Mouse (Mus musculus): Measurements from ENCODE around the gene 2610042L04Rik. TPM values are rescaled to one million over a fixed set of nuclear protein-coding genes. Genes with fewer than 3 reads are reported as not detected.

2610042L04Rik gene
- total RNA-seq (2023) = not detected

GRCm38 (mm10) chr14:4334476-4335080, at the start of gene 2610042L04Rik:
Gene 2610042L04Rik, plus strand, starts transcription at chr14:4334763.

GRCm38 (mm10) chr14:4316983-4317382, 17.6 kb upstream of the 2610042L04Rik start, which contains the start of gene Gm3149:
Gene Gm3149, plus strand, starts transcription at chr14:4317283.

GRCm38 (mm10) chr14:4397226-4397625, 62.7 kb downstream of the 2610042L04Rik start, which contains the start of gene Gm3159:
Gene Gm3159, plus strand, starts transcription at chr14:4397526.

Other genes with a start within 250 kb of the 2610042L04Rik start
- gene Gm8108, start 224.2 kb upstream of the 2610042L04Rik start, total RNA-seq (2023) = not detected
- not detected for gene Gm3127, start 169.7 kb upstream of the 2610042L04Rik start, total RNA-seq (2023)
- not detected for gene Gm2974, start 152.2 kb upstream of the 2610042L04Rik start, total RNA-seq (2023)
- not detected for gene Gm3138, start 85.1 kb upstream of the 2610042L04Rik start, total RNA-seq (2023)
- not detected for gene Gm3149, start 17.5 kb upstream of the 2610042L04Rik start, total RNA-seq (2023)
- not detected for gene Gm3159, start 62.8 kb downstream of the 2610042L04Rik start, total RNA-seq (2023)
- not detected for gene Gm3164, start 80.7 kb downstream of the 2610042L04Rik start, total RNA-seq (2023)
- 1.8 TPM for gene Gm3173, start 96.2 kb downstream of the 2610042L04Rik start, total RNA-seq (2023)
- not detected for gene Gm3182, start 147.0 kb downstream of the 2610042L04Rik start, total RNA-seq (2023)
- not detected for gene Gm3047, start 220.6 kb downstream of the 2610042L04Rik start, total RNA-seq (2023)

All from CD4-positive naive resting alpha-beta T cell, adult 57 days (primary cell).